Mouse (Mus musculus) cerebellum, adult 11-12 months (tissue): ENCODE data around the gene Eras.
"Not testable (repeated sequence)": the region's sequence is repeated elsewhere in the genome, so short reads cannot be mapped to it uniquely, and the experiment has no call there.

Experiments
- DNase-seq: peaks from one replicate; pipeline ENCODE4 v3.0.0; 2022

Eras gene

DNA sequence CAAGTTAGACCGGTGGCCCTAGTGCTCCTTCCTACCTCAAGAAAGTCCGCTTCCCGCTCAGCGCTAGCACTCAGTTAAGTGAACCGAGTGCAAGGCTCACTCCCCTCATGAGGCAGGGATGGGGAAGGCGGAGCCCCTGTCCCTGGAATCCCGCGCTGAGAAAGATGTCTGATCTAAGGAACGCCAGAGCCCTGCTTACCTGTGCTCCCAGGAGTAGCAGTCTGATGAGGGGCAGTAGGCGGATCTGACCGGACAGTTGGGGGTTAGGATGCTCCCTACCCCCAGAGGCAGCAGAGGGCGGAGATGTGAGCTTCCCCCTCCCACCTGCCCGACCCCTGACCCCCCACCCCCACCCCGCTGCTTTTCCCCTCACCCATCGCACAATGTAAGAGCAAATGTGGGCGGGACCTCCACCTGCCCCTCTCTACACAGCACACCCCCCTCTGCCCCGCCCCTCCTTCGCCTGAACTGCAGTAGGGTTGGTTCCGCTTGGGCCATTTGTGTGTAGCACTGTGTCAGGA, at the start of gene Eras:
TSS of gene Eras (minus strand) at position 338 of the 521 bp plus-strand sequence.
- DNase-seq = no peak

DNA sequence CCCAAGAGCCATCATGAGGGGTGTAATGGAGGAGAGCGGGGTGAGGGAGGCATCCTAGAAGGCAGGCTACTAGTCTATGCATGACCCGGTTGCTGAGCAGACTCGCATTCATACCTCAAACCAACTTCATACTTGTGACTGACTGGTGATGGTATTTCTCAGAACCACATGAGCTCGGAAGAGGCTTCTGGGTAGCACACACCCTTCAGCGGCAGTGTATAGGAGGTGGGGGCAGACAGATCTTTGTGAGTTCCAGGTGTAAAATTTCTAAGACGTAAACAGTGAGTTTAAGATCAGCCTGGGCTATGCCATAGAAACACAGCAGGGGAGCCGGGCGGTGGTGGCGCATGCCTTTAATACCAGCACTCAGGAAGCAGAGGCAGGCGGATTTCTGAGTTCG, 49.5 kb upstream of the Eras start, which contains the start of gene Gata1:
TSS of gene Gata1 (minus strand) at position 180 of the 400 bp plus-strand sequence.
- no peak for DNase-seq

DNA sequence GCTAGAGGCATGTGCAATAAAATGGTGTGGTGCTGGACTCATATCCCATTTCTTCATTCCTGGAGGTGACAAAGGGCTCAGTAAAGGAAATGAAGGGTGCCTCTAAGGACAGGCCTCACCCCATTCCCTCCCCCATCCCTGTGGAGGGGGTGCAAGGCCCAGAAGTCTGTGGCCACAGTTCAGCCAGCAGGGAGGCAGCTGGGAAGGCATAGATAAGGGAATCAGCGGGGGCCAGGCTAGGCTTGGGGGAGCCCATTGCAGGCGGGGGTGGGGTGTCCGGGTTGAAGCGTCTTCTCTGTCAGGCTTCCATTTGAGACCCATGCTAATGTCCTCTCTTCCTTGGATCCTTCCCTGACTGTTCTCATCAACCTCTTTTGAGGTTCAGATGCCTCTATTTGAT, 42.9 kb upstream of the Eras start:
- DNase-seq = no peak

- DNase-seq = no peak
These were observed 40.5 kb upstream of the Eras start for GRCm38 (mm10) chrX:7968899-7969298.

- DNase-seq = no peak
These were observed 39.8 kb upstream of the Eras start for GRCm38 (mm10) chrX:7968226-7968625.

DNA sequence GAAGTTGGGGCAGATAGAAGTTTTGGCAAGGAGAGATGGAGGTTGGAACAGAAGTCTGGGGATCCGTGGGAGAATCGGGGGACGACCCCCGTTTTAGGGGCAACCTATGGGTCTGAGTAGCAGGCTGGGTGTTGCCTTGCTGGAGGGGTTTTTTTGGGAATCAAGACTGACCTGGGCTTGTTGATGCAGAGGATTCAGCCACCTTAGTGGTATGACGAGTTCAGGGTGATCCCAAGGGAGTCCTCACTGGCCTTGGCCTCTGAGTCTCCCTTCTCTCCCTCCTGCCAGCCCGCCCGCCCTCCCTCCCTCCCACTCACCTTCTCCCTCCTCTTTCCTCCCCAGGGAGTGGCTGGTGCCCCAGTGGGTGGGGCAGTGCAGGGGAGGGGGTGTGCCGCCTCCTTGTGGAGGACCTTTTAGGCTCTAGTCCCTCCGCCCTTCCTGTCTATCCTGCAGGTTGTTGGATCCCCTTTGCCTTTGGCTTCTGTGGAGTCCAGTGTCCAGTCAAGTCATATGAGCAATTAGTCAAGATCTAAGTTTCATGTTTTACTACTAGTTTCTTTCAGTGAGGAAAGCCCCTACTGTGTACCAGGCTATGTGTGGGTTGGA, 39.3 kb upstream of the Eras start:
- no peak for DNase-seq

GRCm38 (mm10) chrX:7966161-7966560, 37.8 kb upstream of the Eras start:
- DNase-seq = no peak

DNA sequence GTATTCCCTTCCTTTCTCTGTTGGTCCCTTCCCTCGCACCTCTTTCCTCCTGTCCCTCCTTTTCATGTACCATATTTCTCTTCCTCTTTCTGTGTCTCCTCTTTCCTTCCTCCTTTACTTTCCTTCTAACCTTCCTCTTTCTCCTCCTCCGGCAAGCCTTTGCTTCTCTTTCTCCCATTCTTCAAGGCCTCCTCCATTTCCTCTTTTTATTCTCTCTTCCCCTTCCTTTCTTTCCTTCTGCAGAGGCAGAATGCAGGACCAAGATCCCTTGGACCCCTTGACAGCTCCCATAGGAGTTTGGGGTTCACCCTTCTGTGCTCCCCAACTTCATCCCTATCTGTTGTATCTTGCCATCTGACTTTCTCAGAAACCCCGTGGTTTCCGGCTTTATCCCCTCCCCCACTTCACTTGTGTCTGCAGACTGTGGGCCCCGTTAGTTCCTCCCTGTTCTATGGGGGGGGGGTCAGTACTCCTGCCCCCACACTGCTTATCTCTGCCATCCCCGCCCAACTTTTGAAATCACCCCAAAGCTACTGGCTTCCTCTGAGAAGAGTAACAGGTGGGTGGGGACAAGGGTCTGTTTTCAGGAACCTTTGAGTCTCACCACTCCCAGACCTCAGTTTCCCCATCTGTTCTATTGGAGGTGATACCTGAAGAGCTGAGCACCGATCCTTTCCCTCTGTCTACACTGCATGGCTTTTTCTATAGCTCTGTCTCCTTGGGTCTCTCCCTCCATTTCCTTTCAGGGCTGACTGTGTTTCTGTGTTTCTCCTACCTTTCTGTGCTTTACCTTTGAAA, 35.6 kb upstream of the Eras start:
- no peak for DNase-seq

- DNase-seq = no peak
These were observed 30.5 kb upstream of the Eras start for GRCm38 (mm10) chrX:7958868-7959267.

- DNase-seq = no peak
These were observed 21.7 kb upstream of the Eras start for GRCm38 (mm10) chrX:7950091-7950490.

- DNase-seq = peak; percentile 96
These were observed 19.6 kb upstream of the Eras start for GRCm38 (mm10) chrX:7947900-7948492.

DNA sequence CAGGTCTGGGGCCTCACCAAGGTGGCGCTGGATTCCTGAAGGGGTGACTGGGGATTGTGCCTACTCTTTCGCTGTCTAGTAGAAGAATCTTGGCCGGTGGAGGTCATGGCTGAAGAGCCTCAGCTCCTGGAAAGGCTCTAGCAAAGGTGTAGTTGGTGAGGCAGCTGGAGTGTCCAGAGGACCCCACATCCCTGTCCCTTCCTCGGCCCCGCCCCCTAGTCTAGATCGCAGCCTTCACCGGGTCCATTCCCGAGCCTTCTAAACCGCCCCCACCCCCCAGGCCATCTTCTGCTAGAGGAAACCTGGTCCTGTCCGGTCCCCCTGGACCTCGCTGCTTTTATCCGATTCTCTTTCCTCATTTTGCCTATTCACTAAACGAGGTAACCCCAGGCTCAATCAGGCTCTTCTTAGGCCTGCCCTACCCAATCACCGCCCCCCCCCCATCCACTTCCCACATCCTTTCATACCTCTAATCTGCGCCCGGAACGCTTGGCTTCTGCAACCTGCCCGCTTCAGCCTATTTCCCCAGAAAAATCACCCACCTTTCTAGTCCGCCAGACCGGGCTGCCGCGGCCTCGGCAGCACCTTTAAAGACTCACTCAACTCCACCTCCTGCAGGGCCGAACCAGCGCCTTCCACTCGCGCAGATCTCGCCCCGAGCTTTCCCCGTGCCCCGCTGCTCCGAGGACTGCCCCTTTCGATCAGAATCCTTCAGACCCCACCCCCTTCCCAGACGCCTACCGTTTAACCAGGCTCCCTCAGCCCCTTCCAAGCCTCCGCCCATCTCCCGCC, 18.9 kb upstream of the Eras start, which contains the start of gene Hdac6:
TSS of gene Hdac6 (minus strand) at position 782 of the 792 bp plus-strand sequence.
- DNase-seq = peak; percentile 56

DNA sequence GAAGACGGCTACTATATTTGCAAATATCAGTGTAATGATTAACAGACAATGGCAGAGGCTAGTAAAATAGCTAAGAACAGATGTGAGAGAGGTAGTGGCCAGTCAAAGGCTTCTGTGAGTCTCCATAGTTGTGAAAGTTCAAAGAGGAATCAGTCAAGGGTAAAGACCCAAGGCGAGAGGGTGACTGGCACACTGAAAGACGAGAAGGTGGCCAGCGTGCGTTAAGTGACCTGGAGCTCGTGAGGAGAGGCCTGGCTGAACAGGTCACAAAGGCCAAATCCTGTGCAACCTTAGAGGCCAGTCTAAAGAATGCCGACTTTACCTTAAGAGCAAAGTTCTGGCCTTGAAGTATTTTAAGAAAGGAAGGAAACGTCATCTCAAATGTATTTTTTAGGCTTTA, 17.2 kb upstream of the Eras start:
- no peak for DNase-seq

DNA sequence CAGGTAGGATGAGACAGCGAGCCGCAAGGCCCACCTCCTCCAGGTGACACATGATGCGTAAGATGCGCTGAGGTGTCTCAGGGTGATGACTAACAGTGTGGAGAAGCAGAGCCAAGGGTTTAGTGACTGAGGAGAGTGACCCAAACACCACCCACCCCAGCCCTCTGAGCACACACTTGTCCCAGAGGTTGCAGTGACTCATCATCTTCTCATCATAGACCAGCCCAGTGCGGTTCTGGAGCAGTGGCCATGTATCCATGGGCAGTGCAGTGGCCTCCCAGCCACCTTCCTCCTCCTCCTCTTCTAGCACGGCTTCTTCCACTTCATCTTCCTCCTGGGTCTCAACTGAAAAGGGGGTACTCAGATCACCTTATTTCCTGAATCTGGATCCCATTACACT, 9.3 kb upstream of the Eras start:
- no peak for DNase-seq

DNA sequence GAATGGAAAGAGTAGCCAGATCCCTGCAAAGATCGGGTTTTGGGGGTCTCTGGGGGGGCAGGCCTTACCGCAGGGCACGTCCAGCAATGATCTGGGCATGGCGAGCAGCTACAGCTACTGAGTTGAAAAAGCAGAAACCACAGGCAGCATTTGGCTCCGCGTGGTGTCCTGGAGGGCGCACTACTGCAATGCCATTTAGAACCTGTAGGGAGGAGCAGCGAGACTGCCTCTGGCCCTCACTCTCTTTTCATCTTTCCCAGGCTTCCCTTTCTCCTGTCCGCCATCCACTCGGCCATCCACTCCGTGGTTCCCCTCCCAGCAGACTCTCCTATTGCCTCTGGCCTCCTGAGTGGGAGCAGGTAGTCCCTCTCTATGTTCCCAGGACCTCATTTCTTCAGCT, 8.5 kb upstream of the Eras start:
- DNase-seq = no peak

DNA sequence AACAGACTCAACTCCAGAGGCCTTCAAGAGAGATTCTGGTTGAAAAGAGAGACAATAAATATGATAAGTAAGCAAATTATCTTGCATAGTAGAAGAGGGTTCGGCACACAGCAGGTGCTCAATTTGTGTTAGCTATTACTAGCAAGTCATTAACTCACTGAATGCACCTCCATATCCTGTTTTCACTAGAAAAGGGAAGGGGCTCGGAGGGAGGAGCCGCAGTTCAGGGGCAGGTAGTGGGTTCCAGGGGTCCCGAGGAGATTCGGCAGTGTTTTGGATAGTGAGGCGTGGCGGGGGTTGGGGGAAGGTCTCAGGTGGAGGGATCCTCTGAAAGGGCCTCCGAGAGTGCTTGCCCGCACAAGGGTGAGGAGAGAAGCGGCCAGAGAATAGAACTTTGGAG, 1.3 kb downstream of the Eras start:
- DNase-seq = no peak

DNA sequence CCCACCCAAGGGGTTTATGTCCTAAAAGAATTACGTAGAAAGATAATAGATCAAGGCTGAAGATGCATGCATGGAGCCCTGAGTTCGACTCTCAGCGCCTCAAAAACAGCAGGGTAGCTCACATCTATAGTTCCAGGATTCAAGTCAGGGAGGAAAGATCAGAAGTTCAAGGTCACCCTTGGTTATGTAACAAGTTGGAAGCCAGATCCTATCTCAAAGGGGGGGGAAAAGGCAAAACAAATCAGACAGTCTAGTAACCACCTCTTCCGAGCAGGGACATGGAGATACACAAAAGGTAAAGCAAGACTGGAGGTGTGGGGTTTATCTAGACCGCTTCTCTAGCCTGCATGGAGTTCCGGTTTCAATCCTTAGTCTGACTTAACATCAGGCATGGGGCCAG, 2.1 kb downstream of the Eras start:
- no peak for DNase-seq

- DNase-seq = peak; percentile 36
These were observed 6.4 kb downstream of the Eras start for GRCm38 (mm10) chrX:7922032-7922431.

DNA sequence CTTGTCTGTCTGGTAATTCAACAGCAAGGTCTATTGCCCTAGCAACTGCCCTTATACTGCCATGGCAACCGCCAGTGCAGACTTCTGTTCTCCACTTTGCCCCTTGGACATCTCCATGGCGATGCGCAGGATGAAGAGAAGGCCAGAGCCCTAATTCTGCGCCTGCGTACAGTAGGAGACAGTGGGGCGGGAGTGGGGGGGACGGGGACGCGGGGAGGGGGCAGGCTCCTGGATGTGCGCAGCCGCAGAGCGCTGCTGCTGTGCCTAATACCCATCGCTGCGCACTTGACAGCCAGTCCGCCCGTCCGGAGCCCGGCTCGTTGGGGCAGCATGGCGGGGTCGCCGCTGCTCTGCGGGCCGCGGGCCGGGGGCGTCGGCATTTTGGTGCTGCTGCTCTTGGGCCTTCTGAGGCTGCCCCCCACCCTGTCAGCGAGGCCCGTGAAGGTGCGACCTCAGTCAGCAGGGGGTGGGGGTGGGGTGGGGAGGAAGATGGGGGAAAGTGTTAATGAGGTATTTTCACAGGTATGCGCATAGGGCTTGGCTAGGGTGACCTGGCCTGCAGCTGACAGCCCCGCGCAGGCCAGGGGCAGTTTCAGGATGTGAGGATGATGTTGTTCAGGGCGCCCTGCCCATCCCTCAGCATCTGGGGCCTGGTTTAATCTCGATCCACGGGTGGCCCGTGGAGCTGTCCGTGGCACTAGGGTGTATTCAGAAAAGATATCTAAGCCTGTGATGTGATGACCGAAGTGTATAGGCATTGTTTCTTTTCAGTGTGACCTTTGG, 8.6 kb downstream of the Eras start, which contains the start of gene Pcsk1n:
TSS of gene Pcsk1n (plus strand) at position 222 of the 783 bp plus-strand sequence.
- DNase-seq = peak; percentile 69

DNA sequence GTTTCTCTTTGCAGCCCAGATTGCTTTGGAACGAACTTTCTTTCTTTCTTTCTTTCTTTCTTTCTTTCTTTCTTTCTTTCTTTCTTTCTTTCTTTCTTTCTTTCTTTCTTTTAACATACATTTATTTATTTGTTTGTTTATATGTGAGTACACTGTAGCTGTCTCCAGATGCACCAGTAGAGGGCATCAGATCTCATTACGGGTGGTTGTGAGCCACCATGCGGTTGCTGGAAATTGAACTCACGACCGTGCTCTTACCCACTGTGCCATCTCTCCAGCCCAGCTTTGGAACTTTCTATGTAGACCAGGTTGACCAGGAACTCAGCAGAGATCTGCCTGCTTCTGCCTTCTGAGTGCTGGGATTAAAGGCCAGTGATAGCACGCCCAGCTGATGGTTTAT, 10.4 kb downstream of the Eras start:
- not testable (repeated sequence) for DNase-seq

DNA sequence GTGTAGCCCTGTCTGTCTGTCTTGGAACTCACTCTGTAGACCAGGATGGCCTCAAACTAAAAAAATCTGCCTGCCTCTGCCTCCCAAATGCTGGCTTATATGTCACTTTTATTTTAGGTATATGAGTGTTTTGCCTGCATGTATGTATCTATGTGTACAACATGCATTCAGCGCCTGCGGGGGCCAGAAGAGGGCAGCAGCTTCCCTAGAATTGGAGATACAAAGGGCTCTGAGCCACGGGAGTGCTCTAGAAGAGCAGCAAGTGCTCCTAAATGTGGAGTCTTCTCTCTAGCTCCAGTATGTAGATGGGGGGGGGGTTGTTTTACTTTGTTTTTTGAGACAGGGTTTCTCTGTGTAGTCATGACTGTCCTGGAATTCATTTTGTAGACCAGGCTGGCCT, 12.7 kb downstream of the Eras start:
- not testable (repeated sequence) for DNase-seq

DNA sequence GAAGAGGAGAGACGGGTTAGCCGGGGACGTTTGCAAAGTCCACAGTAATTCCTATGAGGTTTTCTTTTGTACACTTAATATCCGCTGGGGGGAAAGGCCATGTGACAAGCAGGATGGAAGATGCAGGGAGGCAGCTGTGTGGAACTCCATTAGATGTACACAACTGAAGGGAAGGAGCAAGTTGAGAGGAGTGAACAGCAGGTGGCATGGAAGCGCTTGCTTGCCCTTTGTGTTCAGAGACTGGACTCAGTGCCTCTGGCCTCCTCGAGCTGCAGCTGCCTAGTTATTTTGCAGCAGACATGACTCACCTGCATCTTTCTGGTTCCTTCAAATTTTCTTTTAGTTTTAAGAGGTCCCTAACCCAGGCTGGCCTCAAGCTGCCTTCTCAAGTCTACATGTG, 17.9 kb downstream of the Eras start:
- DNase-seq = no peak
